Mouse (Mus musculus) right cerebral cortex, adult 18-20 months (tissue): ENCODE measurements around the gene Olfr1102.

Experiments
- DNase-seq: peaks from one replicate; pipeline ENCODE4 v3.0.0; 2022; ENCODE audit warnings: mixed read lengths

The Olfr1102 gene

GRCm38 (mm10) chr2:86998098-86998497 lies at the start of gene Olfr1102:
TSS of gene Olfr1102 (plus strand) at chr2:86998398.
- no peak for DNase-seq

DNA sequence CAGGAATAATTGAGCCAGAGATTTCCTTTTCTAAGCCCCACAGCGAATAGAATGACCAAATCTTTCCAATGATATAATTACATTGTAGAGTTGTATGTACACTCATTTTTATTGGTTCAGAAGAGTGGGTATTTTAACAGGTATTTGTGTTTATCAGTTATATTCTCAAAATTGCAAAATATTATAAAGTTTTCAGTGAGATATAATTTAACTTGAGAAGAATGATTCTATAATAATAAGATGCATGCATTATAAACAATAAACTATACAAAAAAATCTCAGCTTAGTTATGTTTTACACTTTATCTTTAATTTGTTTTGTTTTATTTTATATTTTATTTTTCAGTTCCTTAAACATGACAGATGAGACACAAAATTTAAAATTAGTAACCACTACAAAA lies 37.6 kb upstream of the Olfr1102 start, which contains the start of gene Olfr1099:
TSS of gene Olfr1099 (minus strand) at position 101 of the 400 bp plus-strand sequence.
- DNase-seq: no peak

GRCm38 (mm10) chr2:86979854-86980253 lies 18.3 kb upstream of the Olfr1102 start, which contains the start of gene Olfr1100:
TSS of gene Olfr1100 (minus strand) at chr2:86979954.
- DNase-seq: no peak

- DNase-seq: no peak
These were observed 7.1 kb upstream of the Olfr1102 start, which contains the start of gene Olfr1101 for GRCm38 (mm10) chr2:86991121-86991520. TSS of gene Olfr1101 (minus strand) at chr2:86991221.

GRCm38 (mm10) chr2:87026980-87027379 lies 28.8 kb downstream of the Olfr1102 start, which contains the start of gene Olfr1104:
TSS of gene Olfr1104 (minus strand) at chr2:87027080.
- no peak for DNase-seq

DNA sequence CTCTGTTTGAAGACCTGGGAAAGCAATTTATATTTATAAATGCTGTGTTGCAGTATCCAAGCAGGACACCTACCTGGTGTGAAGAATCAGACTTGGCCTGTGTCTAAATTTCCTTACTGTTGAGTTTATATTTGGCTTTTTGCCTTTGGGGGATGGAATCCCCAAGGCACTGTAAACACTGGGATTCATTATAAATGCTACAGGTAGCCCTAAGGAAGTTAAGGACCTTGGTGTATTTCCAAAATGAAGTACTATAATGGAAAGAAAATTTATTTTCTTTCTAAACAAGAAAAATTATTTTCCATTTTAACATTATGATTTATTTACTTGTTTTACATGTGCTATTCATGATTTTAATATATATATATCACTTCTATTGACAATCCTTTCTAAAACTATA lies 38.2 kb downstream of the Olfr1102 start, which contains the start of gene Olfr1105:
TSS of gene Olfr1105 (minus strand) at position 101 of the 400 bp plus-strand sequence.
- DNase-seq: no peak

- DNase-seq: no peak
These were observed 54.0 kb downstream of the Olfr1102 start, which contains the start of gene Olfr1106 for GRCm38 (mm10) chr2:87052173-87052572. TSS of gene Olfr1106 (minus strand) at chr2:87052273.
